Mouse (Mus musculus) embryonic facial prominence, embryonic 14.5 days (tissue): ENCODE data around the gene Snx11. TPM values are rescaled to one million over a fixed set of nuclear protein-coding genes. Genes with fewer than 3 reads are reported as not detected.

ENCODE experiments used
- ATAC-seq: fragments of 200-750 bp; cut with Nextera tagmentation; 2 replicates; pipeline ENCODE4 v1.8.0; 2017; ENCODE audit warnings: low read depth, moderate number of reproducible peaks, moderate TSS enrichment
- DNase-seq: peaks from one replicate; pipeline ENCODE4 v3.0.0-alpha.2; 2015; ENCODE audit warnings: low spot score
- H3K27ac ChIP-seq: fragments of 300-500 bp; sonication (generic); replicated peaks from 2 replicates; pipeline ENCODE4 v1.5.1; 2014; ENCODE audit warnings: low read depth, mild to moderate bottlenecking, low read length, moderate library complexity
- H3K27me3 ChIP-seq: fragments of 300-500 bp; sonication (generic); replicated peaks from 2 replicates; pipeline ENCODE4 v1.6.1; 2014; ENCODE audit warnings: low read length; ENCODE audit not compliant: control insufficient read depth, insufficient read depth
- H3K36me3 ChIP-seq: fragments of 300-500 bp; sonication (generic); 2 replicates; pipeline ENCODE4 v1.6.1; 2014; ENCODE audit warnings: low read length, mixed read lengths; ENCODE audit not compliant: control insufficient read depth, insufficient read depth
- H3K4me1 ChIP-seq: fragments of 300-500 bp; sonication (generic); 2 replicates; pipeline ENCODE4 v1.6.1; 2014; ENCODE audit warnings: antibody characterized with exemption, low read length; ENCODE audit not compliant: control insufficient read depth, insufficient read depth
- H3K4me2 ChIP-seq: fragments of 300-500 bp; sonication (generic); 2 replicates; pipeline ENCODE4 v1.6.1; 2014; ENCODE audit warnings: low read depth, mild to moderate bottlenecking, low read length, moderate library complexity, mixed read lengths
- H3K4me3 ChIP-seq: fragments of 300-500 bp; sonication (generic); 2 replicates; pipeline ENCODE4 v1.5.1; 2014; ENCODE audit warnings: low read depth, mild to moderate bottlenecking, low read length
- H3K9ac ChIP-seq: fragments of 300-500 bp; sonication (generic); 2 replicates; pipeline ENCODE4 v1.6.1; 2014; ENCODE audit warnings: low read depth, mild to moderate bottlenecking, low read length, moderate library complexity, mixed read lengths
- H3K9me3 ChIP-seq: fragments of 300-500 bp; sonication (generic); 2 replicates; pipeline ENCODE4 v1.6.1; 2016; ENCODE audit warnings: low read length; ENCODE audit not compliant: control insufficient read depth
- WGBS: fragments of 180-500 bp; shearing (Covaris S2); extraction: QIAGEN DNeasy Blood & Tissue Kit; methylation state at CpG from one replicate; pipeline ENCODE4 v1.1.7; 2014; 5-methylcytosine and 5-hydroxymethylcytosine counted together
- polyA plus RNA-seq: library from polyadenylated mRNA; unstranded; fragments of >200 nt; fragmentation: Nextera tagmentation; extraction: Ambion mirVana; gene quantifications from 2 replicates; pipeline ENCODE4 v1.2.1, GENCODE M21; 2014

The Snx11 gene
- polyA plus RNA-seq, 1 experiment from 2014 or later: 11.7 TPM

- 56% methylated on average over 1 of the region's 1 CpGs for WGBS
- H3K4me2 ChIP-seq: no peak overlapping the region
- no peak overlapping the region for H3K9ac ChIP-seq
- no peaks in the 10 kb centered on the region for H3K4me1 ChIP-seq
- H3K9me3 ChIP-seq: no peaks in the 10 kb centered on the region
- no peak for DNase-seq
- H3K4me3 ChIP-seq: no peak overlapping the region
- no peaks in the 10 kb centered on the region for H3K27me3 ChIP-seq
- peaks cover 95% of the 10 kb centered on the region for H3K36me3 ChIP-seq
- no peak overlapping the region for H3K27ac ChIP-seq
- no peak for ATAC-seq
Measured at GRCm38 (mm10) chr11:96808066-96808465, 30.7 kb upstream of the Snx11 start.

GRCm38 (mm10) chr11:96805606-96806005, 28.2 kb upstream of the Snx11 start:
- 93% methylated on average over 5 of the region's 5 CpGs for WGBS
- Histone ChIP-seq H3K4me3 (no peak overlapping the region), H3K9me3 (no peaks in the 10 kb centered on the region), H3K9ac (no peak overlapping the region), H3K4me1 (no peaks in the 10 kb centered on the region), H3K36me3 (peaks cover 97% of the 10 kb centered on the region), H3K27me3 (no peaks in the 10 kb centered on the region), H3K4me2 (no peak overlapping the region), H3K27ac (no peak overlapping the region)
- DNase-seq: no peak
- ATAC-seq: no peak

GRCm38 (mm10) chr11:96799511-96799910, 22.2 kb upstream of the Snx11 start:
- ATAC-seq (no peak), DNase-seq (no peak)
- Histone ChIP-seq H3K4me1 (no peaks in the 10 kb centered on the region), H3K36me3 (peaks cover 68% of the 10 kb centered on the region), H3K27me3 (no peaks in the 10 kb centered on the region), H3K4me2 (no peak overlapping the region), H3K4me3 (no peak overlapping the region), H3K27ac (no peak overlapping the region), H3K9me3 (no peaks in the 10 kb centered on the region), H3K9ac (no peak overlapping the region)
- 89% methylated on average over 2 of the region's 2 CpGs for WGBS

DNA sequence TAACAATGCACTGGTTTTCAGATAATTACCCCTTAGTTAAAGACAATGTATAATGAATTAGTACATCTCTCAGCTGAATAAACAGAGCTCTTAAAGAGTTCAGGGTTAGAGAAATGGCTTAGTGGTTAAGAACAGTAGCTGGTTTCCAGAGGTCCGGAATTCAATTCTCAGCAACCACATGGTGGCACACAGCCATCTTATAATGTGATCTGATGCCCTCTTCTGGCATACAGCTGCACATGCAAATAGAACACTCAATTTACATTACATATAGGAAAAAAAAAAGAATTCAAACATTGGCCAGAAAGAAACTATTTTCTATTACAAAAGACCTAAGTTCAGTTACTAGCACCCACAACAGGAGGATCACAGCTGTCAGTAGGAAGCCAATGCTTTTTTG, 19.2 kb upstream of the Snx11 start:
- ATAC-seq: no peak
- Histone ChIP-seq H3K9ac (no peak overlapping the region), H3K36me3 (peaks cover 38% of the 10 kb centered on the region), H3K4me1 (peaks cover 7% of the 10 kb centered on the region), H3K27ac (no peak overlapping the region), H3K4me3 (no peak overlapping the region), H3K27me3 (no peaks in the 10 kb centered on the region), H3K4me2 (no peak overlapping the region), H3K9me3 (no peaks in the 10 kb centered on the region)
- DNase-seq: no peak
- WGBS: 57% methylated on average over 1 of the region's 1 CpGs

- Histone ChIP-seq H3K27me3 (no peaks in the 10 kb centered on the region), H3K36me3 (peaks cover 33% of the 10 kb centered on the region), H3K9me3 (no peaks in the 10 kb centered on the region), H3K27ac (no peak overlapping the region), H3K4me3 (no peak overlapping the region), H3K9ac (no peak overlapping the region), H3K4me2 (no peak overlapping the region), H3K4me1 (peaks cover 8% of the 10 kb centered on the region)
- WGBS: 97% methylated on average over 2 of the region's 2 CpGs
- DNase-seq (no peak), ATAC-seq (no peak)
Measured at GRCm38 (mm10) chr11:96796081-96796480, 18.7 kb upstream of the Snx11 start.

- DNase-seq (no peak), ATAC-seq (no peak)
- Histone ChIP-seq H3K36me3 (peaks cover 27% of the 10 kb centered on the region), H3K4me3 (no peak overlapping the region), H3K9me3 (no peaks in the 10 kb centered on the region), H3K27me3 (no peaks in the 10 kb centered on the region), H3K4me2 (no peak overlapping the region), H3K9ac (no peak overlapping the region), H3K4me1 (peaks cover 14% of the 10 kb centered on the region), H3K27ac (no peak overlapping the region)
- WGBS: 95% methylated on average over 13 of the region's 13 CpGs
Measured at GRCm38 (mm10) chr11:96795491-96795890, 18.1 kb upstream of the Snx11 start.

GRCm38 (mm10) chr11:96790681-96791080, 13.3 kb upstream of the Snx11 start:
- no peaks in the 10 kb centered on the region for H3K27me3 ChIP-seq
- H3K4me2 ChIP-seq: peak overlapping the region; percentile 82
- 0% methylated on average over 1 of the region's 1 CpGs for WGBS
- H3K36me3 ChIP-seq: peaks cover 6% of the 10 kb centered on the region
- peak overlapping the region; percentile 35; the same call in 1 of the 2 replicates for H3K9ac ChIP-seq
- H3K9me3 ChIP-seq: no peaks in the 10 kb centered on the region
- H3K4me1 ChIP-seq: peaks cover 20% of the 10 kb centered on the region
- H3K4me3 ChIP-seq: peak overlapping the region; percentile 79
- no peak overlapping the region for H3K27ac ChIP-seq
- no peak for DNase-seq
- no peak for ATAC-seq

- Histone ChIP-seq H3K9me3 (no peaks in the 10 kb centered on the region), H3K36me3 (no peaks in the 10 kb centered on the region), H3K4me1 (peaks cover 20% of the 10 kb centered on the region), H3K9ac (peak overlapping the region; percentile 91), H3K27ac (peak overlapping the region; percentile 94; the same call in 1 of the 2 replicates), H3K4me3 (peak overlapping the region; percentile 79), H3K27me3 (no peaks in the 10 kb centered on the region), H3K4me2 (peak overlapping the region; percentile 82)
- ATAC-seq (no peak), DNase-seq (no peak)
- 8% methylated on average over 5 of the region's 5 CpGs for WGBS
Measured at GRCm38 (mm10) chr11:96789990-96790389, 12.6 kb upstream of the Snx11 start.
